Mouse (Mus musculus) CH12.LX (cell line): ENCODE results near the gene Man2a1. TPM values are rescaled to one million over a fixed set of nuclear protein-coding genes. Genes with fewer than 3 reads are reported as not detected.

Experiments used
- DNase-seq: peaks from one replicate; pipeline ENCODE4 v3.0.0-alpha.2; 2013; ENCODE audit errors: extremely low read depth
- H3K27ac ChIP-seq: 2 replicates; pipeline ENCODE4 v1.5.1; 2012; ENCODE audit warnings: low read depth, mild to moderate bottlenecking, control low read depth, moderate library complexity; ENCODE audit not compliant: insufficient read depth
- H3K27me3 ChIP-seq: replicated peaks from 2 replicates; pipeline ENCODE3; 2012; ENCODE audit warnings: inconsistent platforms
- H3K36me3 ChIP-seq, 2 experiments: replicated peaks in 1 of 2; 2 replicates each; pipeline versions ENCODE3 to v1.6.1; 2012; ENCODE audit warnings: inconsistent platforms in 1 of 2, low read length in 1 of 2, mild to moderate bottlenecking in 1 of 2, mixed read lengths in 1 of 2, moderate library complexity in 1 of 2; ENCODE audit not compliant: control insufficient read depth in 1 of 2, insufficient read depth in 1 of 2
- H3K4me1 ChIP-seq, 2 experiments: 2 replicates each; pipeline ENCODE4 v1.6.1; 2012; ENCODE audit warnings: inconsistent platforms in 1 of 2, moderate library complexity in 1 of 2; ENCODE audit not compliant: insufficient read depth in 2 of 2, control insufficient read depth in 1 of 2
- H3K4me2 ChIP-seq: 2 replicates; pipeline ENCODE4 v1.6.1; 2012; ENCODE audit warnings: low read depth, mild to moderate bottlenecking, control low read depth; ENCODE audit not compliant: poor library complexity, insufficient read depth, severe bottlenecking
- H3K4me3 ChIP-seq, 3 experiments: fragments of 150-350 bp in 1 of 3; sonication (generic) in 1 of 3; replicated peaks in 1 of 3; 2 replicates each; pipeline versions ENCODE3 to v1.5.1; 2011 to 2012; ENCODE audit warnings: low read depth in 2 of 3, low read length in 2 of 3, mild to moderate bottlenecking in 2 of 3, moderate library complexity in 2 of 3, control low read depth in 1 of 3, improper control_type of control experiment in 1 of 3, inconsistent platforms in 1 of 3, mixed read lengths in 1 of 3; ENCODE audit not compliant: poor library complexity in 1 of 3
- H3K79me2 ChIP-seq: replicated peaks from 2 replicates; pipeline ENCODE4 v1.6.1; 2012; ENCODE audit warnings: mild to moderate bottlenecking, moderate library complexity; ENCODE audit not compliant: control insufficient read depth, poor library complexity, insufficient read depth, severe bottlenecking; ENCODE audit errors: extremely low read depth
- H3K9ac ChIP-seq: 2 replicates; pipeline ENCODE4 v1.6.1; 2012; ENCODE audit warnings: low read depth, mild to moderate bottlenecking, control low read depth, moderate library complexity; ENCODE audit not compliant: insufficient read depth
- H3K9me3 ChIP-seq: replicated peaks from 2 replicates; pipeline ENCODE3; 2012; ENCODE audit warnings: low read length, inconsistent platforms, mixed read lengths
- BHLHE40 ChIP-seq: IDR thresholded peaks from 2 replicates; pipeline ENCODE4 v1.6.1; 2011; ENCODE audit warnings: mild to moderate bottlenecking, low read depth, low read length, improper control_type of control experiment
- CHD1 ChIP-seq: IDR thresholded peaks from 2 replicates; pipeline ENCODE4 v1.6.1; 2012; ENCODE audit warnings: low read depth, low read length, improper control_type of control experiment, inconsistent platforms
- CHD2 ChIP-seq: IDR thresholded peaks from 2 replicates; pipeline ENCODE4 v1.6.1; 2011; ENCODE audit warnings: low read length, improper control_type of control experiment
- CTCF ChIP-seq, 2 experiments: IDR thresholded peaks in 1 of 2; conservative IDR thresholded peaks in 1 of 2; 2 replicates each; pipeline ENCODE4 v1.5.1; 2011 to 2012; ENCODE audit warnings: low read depth in 2 of 2, low read length in 2 of 2, improper control_type of control experiment in 1 of 2, inconsistent platforms in 1 of 2, mild to moderate bottlenecking in 1 of 2, moderate library complexity in 1 of 2
- E2F4 ChIP-seq: IDR thresholded peaks from 2 replicates; pipeline ENCODE4 v1.6.1; 2011; ENCODE audit warnings: low read depth, low read length, improper control_type of control experiment; ENCODE audit not compliant: insufficient replicate concordance
- ELF1 ChIP-seq: IDR thresholded peaks from 2 replicates; pipeline ENCODE4 v1.6.1; 2014; ENCODE audit warnings: low read depth, mild to moderate bottlenecking, inconsistent platforms, low read length, improper control_type of control experiment
- EP300 ChIP-seq: IDR thresholded peaks from 2 replicates; pipeline ENCODE4 v1.6.1; 2011; ENCODE audit warnings: low read length, improper control_type of control experiment
- HCFC1 ChIP-seq: IDR thresholded peaks from 2 replicates; pipeline ENCODE4 v1.6.1; 2012; ENCODE audit warnings: low read depth, mild to moderate bottlenecking, inconsistent platforms, low read length, improper control_type of control experiment
- JUND ChIP-seq: conservative IDR thresholded peaks from 2 replicates; pipeline ENCODE4 v1.6.1; 2011; ENCODE audit warnings: low read depth, low read length, improper control_type of control experiment
- KAT2A ChIP-seq: IDR thresholded peaks from 2 replicates; pipeline ENCODE4 v1.6.1; 2012; ENCODE audit warnings: low read length, improper control_type of control experiment, inconsistent platforms; ENCODE audit not compliant: insufficient replicate concordance
- MAFK ChIP-seq: IDR thresholded peaks from 2 replicates; pipeline ENCODE4 v1.6.1; 2011; ENCODE audit warnings: low read length, improper control_type of control experiment; ENCODE audit not compliant: insufficient replicate concordance
- MAZ ChIP-seq: IDR thresholded peaks from 2 replicates; pipeline ENCODE4 v1.6.1; 2012; ENCODE audit warnings: low read depth, mild to moderate bottlenecking, inconsistent platforms, low read length, improper control_type of control experiment, moderate library complexity
- MEF2A ChIP-seq: IDR thresholded peaks from 2 replicates; pipeline ENCODE4 v1.6.1; 2014; ENCODE audit warnings: low read depth, mild to moderate bottlenecking, inconsistent platforms, low read length, improper control_type of control experiment, borderline replicate concordance
- MXI1 ChIP-seq: IDR thresholded peaks from 2 replicates; pipeline ENCODE4 v1.6.1; 2011; ENCODE audit warnings: mild to moderate bottlenecking, low read depth, low read length, improper control_type of control experiment
- MYC ChIP-seq: IDR thresholded peaks from 2 replicates; pipeline ENCODE4 v1.6.1; 2011; ENCODE audit warnings: low read depth, mild to moderate bottlenecking, improper control_type of control experiment, low read length
- NELFE ChIP-seq: IDR thresholded peaks from 2 replicates; pipeline ENCODE4 v1.6.1; 2011; ENCODE audit warnings: low read depth, low read length, improper control_type of control experiment
- NRF1 ChIP-seq: IDR thresholded peaks from 2 replicates; pipeline ENCODE4 v1.6.1; 2014; ENCODE audit warnings: low read depth, mild to moderate bottlenecking, inconsistent platforms, low read length, improper control_type of control experiment, moderate library complexity
- PAX5 ChIP-seq: IDR thresholded peaks from 2 replicates; pipeline ENCODE4 v1.6.1; 2012; ENCODE audit warnings: low read length, inconsistent platforms, mixed read lengths
- RAD21 ChIP-seq: IDR thresholded peaks from 2 replicates; pipeline ENCODE4 v1.6.1; 2011; ENCODE audit warnings: low read depth, mild to moderate bottlenecking, low read length, improper control_type of control experiment, moderate library complexity
- RCOR1 ChIP-seq: conservative IDR thresholded peaks from 2 replicates; pipeline ENCODE4 v1.6.1; 2012; ENCODE audit warnings: low read depth, mild to moderate bottlenecking, inconsistent platforms, low read length, improper control_type of control experiment
- SIN3A ChIP-seq: IDR thresholded peaks from 2 replicates; pipeline ENCODE4 v1.6.1; 2012; ENCODE audit warnings: low read length, improper control_type of control experiment, inconsistent platforms
- SMC3 ChIP-seq: IDR thresholded peaks from 2 replicates; pipeline ENCODE4 v1.6.1; 2011; ENCODE audit warnings: low read depth, low read length, improper control_type of control experiment
- ZNF384 ChIP-seq: IDR thresholded peaks from 2 replicates; pipeline ENCODE4 v1.6.1; 2012; ENCODE audit warnings: low read depth, low read length, improper control_type of control experiment, inconsistent platforms
- dilution Hi-C: fragments of 300-500 bp; cut with MboI; formaldehyde crosslinking; loops from 2 replicates; pipeline ENCODE4 v1.14.3; 2020; ENCODE audit warnings: low sequenced_read_pairs; ENCODE audit not compliant: extremely low pct_unique_long_range_greater_than_20kb, extremely low pct_ligation_motif_present
- in situ Hi-C: fragments of 300-500 bp; cut with MboI; formaldehyde crosslinking; loops from 3 replicates; pipeline ENCODE4 v1.14.3; 2019; ENCODE audit warnings: low sequenced_read_pairs, low pct_ligation_motif_present, low pct_unique_long_range_greater_than_20kb, mixed read lengths
- polyA plus RNA-seq: library from polyadenylated mRNA; unstranded; fragments of >175 nt; gene quantifications from 2 replicates; pipeline ENCODE4 v1.2.1, GENCODE M21; 2012; ENCODE audit warnings: low read depth; ENCODE audit not compliant: insufficient read length
- total RNA-seq, 2 experiments: library from RNA; depleted of rRNA; stranded (reverse); fragments of 300-350 nt in 1 of 2; fragments of >200 nt in 1 of 2; gene quantifications; 2 replicates each; pipeline ENCODE4 v1.2.3; 2012 to 2014

Man2a1 gene
- total and polyA plus RNA-seq, 3 experiments, result 7.9 to 15.4 (median 11.9) TPM

DNA sequence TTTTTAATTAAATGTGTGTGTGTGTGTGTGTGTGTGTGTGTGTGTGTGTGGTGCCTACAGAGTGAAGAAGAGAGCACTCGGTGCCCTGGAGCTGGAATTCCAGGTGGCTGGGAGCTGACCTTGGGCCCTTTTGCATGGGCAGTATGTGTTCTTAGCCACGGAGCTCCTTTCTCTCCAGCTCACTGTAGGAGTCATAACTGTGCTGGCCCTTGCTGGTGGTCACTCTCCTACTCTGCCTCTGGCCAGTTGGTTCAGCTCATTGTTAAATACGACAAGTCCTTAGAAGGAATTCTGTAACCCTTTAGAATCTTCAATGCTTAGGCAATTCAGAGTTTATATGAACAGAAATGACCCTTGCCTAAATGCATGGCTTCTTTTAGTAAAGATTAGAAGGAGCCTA is 12.8 kb downstream of the Man2a1 start:
- Histone ChIP-seq H3K27ac (no peak overlapping the region), H3K9ac (no peak overlapping the region), H3K4me3 (no peak overlapping the region), H3K79me2 (no peaks in the 10 kb centered on the region), H3K9me3 (no peaks in the 10 kb centered on the region), H3K36me3 (peaks cover 0 to 55% of the 10 kb centered on the region in 2 experiments), H3K4me2 (no peak overlapping the region), H3K4me1 (peaks cover 13 to 21% of the 10 kb centered on the region in 2 experiments), H3K27me3 (no peaks in the 10 kb centered on the region)
- no peak for DNase-seq
- dilution Hi-C loops, result no loop called here
- no peak for TF ChIP-seq HCFC1
- no peak for TF ChIP-seq CHD1
- no peak for TF ChIP-seq SIN3A
- TF ChIP-seq MAFK, result no peak
- TF ChIP-seq MYC, result no peak
- in situ Hi-C loops, result loop anchor here (10.0 to 25.0 kb wide), 2 partner anchors 141 to 249 kb away; no protein-coding TSS in a partner anchor

DNA sequence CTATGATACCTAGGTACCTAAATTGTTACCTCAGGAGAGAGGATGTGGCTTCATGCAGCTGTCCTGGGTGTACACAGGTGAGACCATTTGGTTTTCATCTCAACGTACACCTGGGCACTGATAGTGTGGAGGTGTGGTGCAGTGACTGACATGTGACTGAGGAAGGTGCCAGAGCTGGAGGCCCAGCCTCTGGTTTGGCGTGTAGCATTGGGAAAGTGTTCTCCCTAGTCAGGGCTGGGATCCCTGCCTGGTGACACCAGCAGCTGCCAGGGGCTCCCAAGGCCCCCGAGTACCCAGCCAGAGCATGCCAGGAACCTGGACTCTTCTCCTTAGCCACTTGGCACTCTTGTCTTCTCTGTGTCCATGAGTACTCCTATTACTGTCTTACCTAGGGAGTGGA is 14.3 kb downstream of the Man2a1 start:
- H3K4me1 ChIP-seq, result peaks cover 13 to 24% of the 10 kb centered on the region in 2 experiments
- TF ChIP-seq CTCF (conservative IDR thresholded peaks at IDR 0.05 in 1 of 2, IDR thresholded peaks at IDR 0.05 in 1 of 2; ENCODE audit: low read depth in 2 of 2, low read length in 2 of 2) (no peak), PAX5 (no peak), NRF1 (no peak), MYC (no peak), RAD21 (no peak), BHLHE40 (no peak), KAT2A (no peak)
- TF ChIP-seq, all 38 proteins: peak for 0
- Histone ChIP-seq H3K4me3 (no peak overlapping the region), H3K27me3 (no peaks in the 10 kb centered on the region), H3K9me3 (no peaks in the 10 kb centered on the region), H3K27ac (no peak overlapping the region), H3K79me2 (no peaks in the 10 kb centered on the region), H3K9ac (no peak overlapping the region), H3K4me2 (no peak overlapping the region), H3K36me3 (peaks cover 0 to 51% of the 10 kb centered on the region in 2 experiments)
- in situ Hi-C loops (loop anchor here (10.0 to 25.0 kb wide), 2 partner anchors 140 to 247 kb away; no protein-coding TSS in a partner anchor), dilution Hi-C loops (no loop called here)
- no peak for DNase-seq

DNA sequence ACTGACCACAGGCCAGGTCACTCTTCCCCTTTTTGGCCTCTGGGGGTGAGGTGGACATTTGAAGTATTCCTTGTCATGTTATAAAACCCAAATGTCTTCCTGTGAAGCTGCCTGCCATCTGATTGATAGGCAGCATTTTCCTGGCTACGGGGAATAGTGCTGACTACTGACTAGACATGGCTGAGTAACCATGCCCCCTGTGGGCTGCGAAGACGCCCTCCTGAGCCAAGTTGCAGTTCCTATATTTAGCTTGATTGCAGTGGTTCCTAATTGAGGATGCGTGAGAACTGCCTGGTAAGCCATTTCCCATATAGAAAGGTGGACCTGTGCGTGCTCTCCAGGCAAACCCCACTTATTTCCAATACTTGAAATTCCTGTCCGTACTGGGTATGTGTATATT is 14.9 kb downstream of the Man2a1 start:
- in situ Hi-C loops, result loop anchor here (10.0 to 25.0 kb wide), 2 partner anchors 139 to 247 kb away; no protein-coding TSS in a partner anchor
- DNase-seq, result no peak
- H3K9me3 ChIP-seq, result no peaks in the 10 kb centered on the region

More for the DNA sequence above, 14.9 kb downstream of the Man2a1 start:
- Histone ChIP-seq H3K27ac (no peak overlapping the region), H3K36me3 (peaks cover 0 to 52% of the 10 kb centered on the region in 2 experiments), H3K27me3 (no peaks in the 10 kb centered on the region), H3K9ac (no peak overlapping the region), H3K79me2 (no peaks in the 10 kb centered on the region), H3K4me1 (peaks cover 13 to 30% of the 10 kb centered on the region in 2 experiments), H3K4me3 (no peak overlapping the region), H3K4me2 (no peak overlapping the region)
- dilution Hi-C loops, result no loop called here
- TF ChIP-seq MAZ (no peak), MXI1 (no peak), ZNF384 (no peak), EP300 (no peak), CTCF (conservative IDR thresholded peaks at IDR 0.05 in 1 of 2, IDR thresholded peaks at IDR 0.05 in 1 of 2; ENCODE audit: low read depth in 2 of 2, low read length in 2 of 2) (no peak), CHD2 (no peak), E2F4 (no peak), NELFE (no peak), MAFK (no peak), SMC3 (no peak), MYC (no peak), RCOR1 (no peak), ELF1 (no peak), PAX5 (no peak), JUND (no peak), MEF2A (no peak)
